Mouse (Mus musculus) ES-Bruce4 (cell line): ENCODE measurements around the gene Fitm1.

Experiments
- CTCF ChIP-seq: IDR thresholded peaks from one replicate; pipeline ENCODE4 v1.8.1; 2011; ENCODE audit warnings: low read depth, low read length
- POLR2A ChIP-seq: IDR thresholded peaks from one replicate; pipeline ENCODE4 v1.8.1; 2011; ENCODE audit warnings: low read length; ENCODE audit not compliant: insufficient read depth

GRCm38 (mm10) chr14:55596036-55596690, 20.7 kb downstream of the Fitm1 start:
- TF ChIP-seq POLR2A (no peak), CTCF (no peak)
